Mouse (Mus musculus) C2C12 (cell line): Measurements from ENCODE around the gene Col20a1. TPM values are rescaled to one million over a fixed set of nuclear protein-coding genes. Genes with fewer than 3 reads are reported as not detected.
A peak's percentile ranks its signal among the peaks of the same experiment; 100 is the strongest.

Experiments used
- H3K27me3 ChIP-seq: one replicate; pipeline ENCODE4 v1.6.1; 2011; ENCODE audit not compliant: control insufficient read depth, insufficient read depth, insufficient read length
- H3K36me3 ChIP-seq: one replicate; pipeline ENCODE4 v1.6.1; 2011; ENCODE audit not compliant: control insufficient read depth, insufficient read depth
- H3K4me3 ChIP-seq: one replicate; pipeline ENCODE4 v1.5.1; 2011; ENCODE audit warnings: mild to moderate bottlenecking, control low read depth; ENCODE audit not compliant: poor library complexity, insufficient read depth, severe bottlenecking
- H3K79me2 ChIP-seq: one replicate; pipeline ENCODE4 v1.6.1; 2011; ENCODE audit not compliant: control insufficient read depth, insufficient read depth
- H3K79me3 ChIP-seq: one replicate; pipeline ENCODE4 v1.6.1; 2011; ENCODE audit warnings: low read depth, control low read depth
- H3ac ChIP-seq: one replicate; pipeline ENCODE3; 2011; ENCODE audit warnings: low read depth; ENCODE audit not compliant: control insufficient read depth, insufficient read length
- CEBPB ChIP-seq: IDR thresholded peaks from one replicate; pipeline ENCODE4 v1.6.1; 2011; ENCODE audit warnings: low read depth, mild to moderate bottlenecking, control low read depth, moderate library complexity
- CTCF ChIP-seq: IDR thresholded peaks from one replicate; pipeline ENCODE4 v1.5.1; 2011; ENCODE audit not compliant: control insufficient read depth, insufficient read depth, insufficient read length
- FOSL1 ChIP-seq: IDR thresholded peaks from one replicate; pipeline ENCODE4 v1.8.0; 2011; ENCODE audit warnings: mild to moderate bottlenecking, low read length; ENCODE audit not compliant: poor library complexity, insufficient read depth, severe bottlenecking
- MAX ChIP-seq: IDR thresholded peaks from one replicate; pipeline ENCODE4 v1.6.1; 2011; ENCODE audit warnings: mild to moderate bottlenecking, control low read depth
- MYOD1 ChIP-seq: IDR thresholded peaks from one replicate; pipeline ENCODE4 v1.6.1; 2011; ENCODE audit warnings: low read depth; ENCODE audit not compliant: control insufficient read depth, insufficient read length
- MYOG ChIP-seq: IDR thresholded peaks from one replicate; pipeline ENCODE4 v1.6.1; 2011; ENCODE audit not compliant: control insufficient read depth, insufficient read length; ENCODE audit errors: extremely low read depth
- USF1 ChIP-seq: IDR thresholded peaks from one replicate; pipeline ENCODE4 v1.6.1; 2011; ENCODE audit warnings: low read depth, mild to moderate bottlenecking, control low read depth, moderate library complexity
- polyA plus RNA-seq: library from polyadenylated mRNA; unstranded; fragments of >200 nt; fragmentation: generic; extraction: Trizol; gene quantifications from one replicate; pipeline ENCODE4 v1.2.1, GENCODE M21; 2012; ENCODE audit warnings: missing spikeins

The Col20a1 gene
- polyA plus RNA-seq, 1 experiment: 0.07 TPM

DNA sequence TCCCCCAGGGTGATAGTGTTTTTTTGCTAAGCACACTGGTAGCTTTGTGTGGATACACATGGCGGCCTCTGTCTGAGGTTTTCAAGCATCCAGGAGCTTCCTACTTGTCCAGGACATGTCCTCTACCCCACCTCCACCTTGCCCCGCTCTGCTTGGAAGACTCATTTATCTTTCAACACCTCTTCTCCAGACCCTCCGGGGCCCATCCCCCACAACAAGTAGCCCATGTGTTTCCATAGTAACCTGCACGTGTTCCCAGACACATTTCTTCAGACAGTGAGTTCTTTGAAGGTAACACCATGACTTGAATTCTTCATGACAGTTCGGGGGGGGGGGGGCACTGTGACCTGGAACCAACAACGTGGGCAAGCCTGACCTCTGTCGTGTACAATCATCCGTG is 71.0 kb downstream of the Col20a1 start:
- TF ChIP-seq MYOD1 (no peak), MYOG (no peak), FOSL1 (no peak), CTCF (no peak), CEBPB (no peak), USF1 (no peak), MAX (no peak)
- no peaks in the 10 kb centered on the region for H3K79me2 ChIP-seq
- H3K36me3 ChIP-seq: no peaks in the 10 kb centered on the region
- H3K4me3 ChIP-seq: no peak overlapping the region
- H3ac ChIP-seq: no peak overlapping the region
- H3K27me3 ChIP-seq: peaks cover 57% of the 10 kb centered on the region
- no peaks in the 10 kb centered on the region for H3K79me3 ChIP-seq

DNA sequence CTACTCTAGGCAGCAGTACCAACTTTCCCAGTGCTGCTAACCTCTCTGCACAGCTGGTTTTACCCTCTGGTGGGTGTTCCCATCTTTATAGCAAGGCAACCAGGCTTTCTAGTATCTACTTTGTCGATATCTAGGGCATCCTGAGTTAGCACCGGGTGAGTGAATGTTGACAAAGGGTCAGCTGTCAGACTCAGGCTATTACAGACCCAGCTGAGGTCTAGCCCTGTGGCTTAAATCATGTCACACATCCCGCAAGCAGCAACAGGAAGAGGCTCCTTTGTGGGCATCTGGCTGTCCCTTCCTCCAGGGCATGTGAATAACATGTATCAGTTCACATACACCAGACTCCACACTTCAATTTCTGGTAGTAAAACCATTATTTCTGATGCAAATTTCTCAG is 71.9 kb downstream of the Col20a1 start:
- Histone ChIP-seq H3K79me3 (no peaks in the 10 kb centered on the region), H3K79me2 (no peaks in the 10 kb centered on the region), H3K4me3 (no peak overlapping the region), H3K27me3 (peaks cover 52% of the 10 kb centered on the region), H3K36me3 (no peaks in the 10 kb centered on the region), H3ac (no peak overlapping the region)
- no peak for TF ChIP-seq MAX
- TF ChIP-seq FOSL1: no peak
- no peak for TF ChIP-seq MYOG
- TF ChIP-seq CTCF: no peak
- TF ChIP-seq MYOD1: no peak
- TF ChIP-seq USF1: no peak
- no peak for TF ChIP-seq CEBPB

DNA sequence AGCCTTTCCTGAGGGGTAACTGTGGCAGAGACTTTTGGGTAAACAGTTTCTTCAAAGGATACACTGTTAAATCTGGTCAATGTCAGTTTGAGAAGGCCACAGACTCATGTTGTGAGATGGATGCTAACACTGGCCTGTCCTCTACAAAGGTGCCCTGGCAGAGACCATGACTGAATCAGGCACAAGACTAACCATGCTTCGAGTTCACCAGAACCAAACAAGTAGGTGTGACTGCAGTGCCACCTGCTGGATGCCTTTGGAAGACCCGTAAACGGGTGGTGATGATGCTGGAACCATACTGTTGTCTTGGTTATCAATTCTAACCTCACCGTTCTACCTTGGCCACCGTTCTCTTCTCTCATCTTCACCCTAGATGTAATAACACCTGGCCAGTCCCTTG is 73.8 kb downstream of the Col20a1 start:
- no peak overlapping the region for H3ac ChIP-seq
- no peak for TF ChIP-seq CEBPB
- TF ChIP-seq MYOG: no peak
- TF ChIP-seq CTCF: peak; percentile 76
- no peak for TF ChIP-seq MAX
- no peak for TF ChIP-seq USF1
- H3K4me3 ChIP-seq: no peak overlapping the region
- H3K27me3 ChIP-seq: peaks cover 41% of the 10 kb centered on the region
- H3K79me2 ChIP-seq: no peaks in the 10 kb centered on the region
- H3K36me3 ChIP-seq: no peaks in the 10 kb centered on the region
- no peaks in the 10 kb centered on the region for H3K79me3 ChIP-seq

DNA sequence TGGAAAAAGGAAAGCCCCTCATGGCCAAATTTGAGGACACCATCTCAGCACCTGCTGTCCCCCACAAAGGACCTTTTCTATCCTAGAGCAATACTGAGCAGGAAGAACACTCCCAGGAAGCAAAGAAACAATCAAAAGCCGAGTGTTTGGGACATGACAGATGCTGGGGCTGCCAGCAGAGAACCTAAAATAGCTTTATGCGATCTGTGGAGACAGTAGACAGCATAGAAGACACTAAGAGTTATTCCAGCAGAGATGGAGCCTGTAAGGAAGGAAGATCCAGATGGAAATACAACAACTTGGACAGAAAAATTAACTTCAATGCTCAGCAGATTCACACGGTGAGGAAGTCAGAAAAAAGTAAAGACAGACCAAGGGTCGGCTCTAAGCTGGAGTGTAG is 79.5 kb downstream of the Col20a1 start:
- Histone ChIP-seq H3K27me3 (peaks cover 17% of the 10 kb centered on the region), H3K4me3 (no peak overlapping the region), H3K79me2 (no peaks in the 10 kb centered on the region), H3K79me3 (no peaks in the 10 kb centered on the region), H3K36me3 (no peaks in the 10 kb centered on the region), H3ac (no peak overlapping the region)
- no peak for TF ChIP-seq MAX
- TF ChIP-seq CTCF: no peak
- no peak for TF ChIP-seq CEBPB
- no peak for TF ChIP-seq MYOD1
- no peak for TF ChIP-seq MYOG
- TF ChIP-seq FOSL1: no peak
- no peak for TF ChIP-seq USF1

Other genes with a start within 250 kb of the Col20a1 start
- gene Bhlhe23, start 209.6 kb upstream of the Col20a1 start, polyA plus RNA-seq: 0.01 TPM
- 33.4 TPM for gene Ythdf1, start 65.6 kb upstream of the Col20a1 start, polyA plus RNA-seq
- gene Birc7, start 57.5 kb upstream of the Col20a1 start, polyA plus RNA-seq: not detected
- not detected for gene Nkain4, start 31.8 kb upstream of the Col20a1 start, polyA plus RNA-seq
- gene Arfgap1, start 19.3 kb upstream of the Col20a1 start, polyA plus RNA-seq: 46.6 TPM
- gene Chrna4, start 57.0 kb downstream of the Col20a1 start, polyA plus RNA-seq: not detected
- gene Kcnq2, start 148.8 kb downstream of the Col20a1 start, polyA plus RNA-seq: not detected
- gene Eef1a2, start 170.5 kb downstream of the Col20a1 start, polyA plus RNA-seq: 0.02 TPM
- gene Ppdpf, start 200.7 kb downstream of the Col20a1 start, polyA plus RNA-seq: 43.4 TPM
- not detected for gene Ptk6, start 216.3 kb downstream of the Col20a1 start, polyA plus RNA-seq
- not detected for gene Srms, start 226.7 kb downstream of the Col20a1 start, polyA plus RNA-seq
- gene Fndc11, start 233.5 kb downstream of the Col20a1 start, polyA plus RNA-seq: not detected